Mouse (Mus musculus) WW6 (cell line): Measurements from ENCODE around the gene Dnm3.

Experiments used
- DNase-seq: peaks from one replicate; pipeline ENCODE4 v3.0.0-alpha.2; 2013; ENCODE audit warnings: low read depth, low spot score

Dnm3 gene

GRCm38 (mm10) chr1:162477246-162478209 is at the start of gene Dnm3:
Gene Dnm3, minus strand, starts transcription at chr1:162478034.
- peak; percentile 59 for DNase-seq

- no peak for DNase-seq
These were observed 37.3 kb upstream of the Dnm3 start for GRCm38 (mm10) chr1:162515116-162515515.

GRCm38 (mm10) chr1:162510013-162510356 is 32.2 kb upstream of the Dnm3 start:
- DNase-seq: no peak

GRCm38 (mm10) chr1:162509329-162510012 is 31.6 kb upstream of the Dnm3 start:
- no peak for DNase-seq

GRCm38 (mm10) chr1:162508211-162509005 is 30.6 kb upstream of the Dnm3 start:
- no peak for DNase-seq

- no peak for DNase-seq
These were observed 28.7 kb upstream of the Dnm3 start for GRCm38 (mm10) chr1:162506516-162506915.

- DNase-seq: no peak
These were observed 27.8 kb upstream of the Dnm3 start for GRCm38 (mm10) chr1:162505649-162506048.

GRCm38 (mm10) chr1:162476531-162477080 is 1.2 kb downstream of the Dnm3 start:
- DNase-seq: no peak

- no peak for DNase-seq
These were observed 4.9 kb downstream of the Dnm3 start for GRCm38 (mm10) chr1:162472949-162473348.

- DNase-seq: no peak
These were observed 6.7 kb downstream of the Dnm3 start for GRCm38 (mm10) chr1:162471089-162471488.

- DNase-seq: no peak
These were observed 8.0 kb downstream of the Dnm3 start for GRCm38 (mm10) chr1:162469752-162470280.

- no peak for DNase-seq
These were observed 14.2 kb downstream of the Dnm3 start for GRCm38 (mm10) chr1:162463676-162464075.

GRCm38 (mm10) chr1:162458711-162459110 is 19.1 kb downstream of the Dnm3 start:
- DNase-seq: no peak

- DNase-seq: no peak
These were observed 21.0 kb downstream of the Dnm3 start for GRCm38 (mm10) chr1:162456861-162457260.

GRCm38 (mm10) chr1:162456406-162456805 is 21.4 kb downstream of the Dnm3 start:
- no peak for DNase-seq

- DNase-seq: no peak
These were observed 24.3 kb downstream of the Dnm3 start for GRCm38 (mm10) chr1:162453578-162453977.

GRCm38 (mm10) chr1:162453030-162453429 is 24.8 kb downstream of the Dnm3 start:
- no peak for DNase-seq

- DNase-seq: no peak
These were observed 28.5 kb downstream of the Dnm3 start for GRCm38 (mm10) chr1:162449161-162449909.

- DNase-seq: no peak
These were observed 33.0 kb downstream of the Dnm3 start for GRCm38 (mm10) chr1:162444805-162445204.

GRCm38 (mm10) chr1:162439576-162439975 is 38.3 kb downstream of the Dnm3 start:
- no peak for DNase-seq

GRCm38 (mm10) chr1:162436672-162437071 is 41.2 kb downstream of the Dnm3 start:
- DNase-seq: no peak
